Mouse (Mus musculus) gonadal fat pad, adult 2 months (tissue): Measurements from ENCODE around the gene Mrpl17. TPM values are rescaled to one million over a fixed set of nuclear protein-coding genes. Genes with fewer than 3 reads are reported as not detected.

Source experiments
- DNase-seq: peaks from one replicate; pipeline ENCODE4 v3.0.0-alpha.2; 2012; ENCODE audit warnings: low read depth
- polyA plus RNA-seq: library from polyadenylated mRNA; depleted of rRNA; stranded (reverse); fragments of >200 nt; gene quantifications from 2 replicates; pipeline ENCODE4 v1.2.3, GENCODE M21; 2012; rRNA removed

Gene Mrpl17
- polyA plus RNA-seq, 1 experiment: 351 TPM

DNA sequence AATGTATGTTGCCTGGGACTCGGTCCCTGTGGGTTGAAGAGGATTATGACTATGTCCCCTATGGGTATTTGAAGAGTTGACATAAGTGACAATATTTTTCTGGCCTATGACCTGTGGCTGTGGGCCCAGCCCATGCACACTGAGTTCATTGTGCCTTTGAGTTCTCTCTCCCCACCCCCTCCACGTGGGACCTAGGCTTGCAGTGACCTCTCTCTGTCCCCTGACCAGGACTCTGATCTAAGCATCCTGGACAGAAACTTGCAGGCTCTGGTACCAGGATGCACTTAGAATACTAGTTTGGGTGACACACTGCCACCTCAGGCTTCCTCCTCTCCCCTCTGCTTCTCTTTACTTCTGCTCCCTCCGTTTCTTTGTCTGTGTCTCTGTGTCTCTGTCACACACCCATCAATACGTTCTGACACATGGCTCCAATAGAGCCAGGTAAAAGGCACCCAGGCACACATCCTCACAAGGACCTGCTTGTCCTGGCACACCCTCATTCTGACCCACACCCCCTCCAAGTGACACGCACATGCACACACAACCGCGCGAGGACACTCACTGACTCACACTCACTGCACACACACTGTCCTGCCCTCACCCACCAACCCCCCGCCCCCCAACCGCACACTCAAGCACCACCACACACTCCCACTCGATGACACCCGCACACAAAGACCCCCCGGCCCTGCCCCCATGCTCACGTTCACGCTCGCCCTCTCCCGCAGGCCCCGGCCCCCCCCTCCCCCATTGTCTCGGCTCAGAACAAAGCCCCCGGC, 24.2 kb downstream of the Mrpl17 start:
- no peak for DNase-seq

DNA sequence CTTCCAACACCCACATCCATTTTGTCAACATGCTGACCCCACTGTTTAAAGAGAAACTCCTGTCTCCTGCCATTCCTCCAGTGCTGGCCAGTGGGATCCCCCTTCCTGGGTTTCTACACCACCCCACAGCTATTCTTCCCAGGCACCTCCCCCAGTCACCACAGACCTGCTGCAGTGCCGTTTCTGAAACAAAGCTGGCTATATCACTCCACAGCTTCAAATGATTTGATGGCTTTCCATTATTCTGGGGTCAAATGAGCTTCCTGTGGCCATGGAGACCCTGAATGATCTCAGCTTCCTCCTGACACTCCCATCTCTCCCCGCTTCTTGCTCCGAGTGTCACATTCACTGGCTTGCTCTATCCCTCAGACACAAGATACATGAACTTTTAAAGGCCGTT, 26.3 kb downstream of the Mrpl17 start:
- no peak for DNase-seq

DNA sequence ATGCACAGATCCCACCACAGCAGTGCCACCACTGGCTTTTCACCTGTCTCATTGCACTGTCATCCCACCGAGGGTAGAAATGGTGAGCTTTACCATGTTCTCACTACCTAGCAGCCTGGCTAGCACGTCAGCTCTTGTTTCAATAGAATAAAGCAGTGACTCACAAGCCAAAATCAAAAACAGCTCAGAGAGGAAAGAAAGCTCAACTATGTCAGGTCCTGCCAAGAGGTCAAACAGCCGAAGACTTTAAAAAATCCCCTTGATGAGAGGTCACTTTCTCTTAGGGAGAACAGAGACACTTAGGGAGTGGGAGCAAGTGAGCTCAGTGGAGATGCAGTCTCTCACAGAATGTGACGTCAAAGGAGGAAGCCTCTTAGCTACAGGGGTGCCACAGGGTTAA, 27.0 kb downstream of the Mrpl17 start:
- no peak for DNase-seq

DNA sequence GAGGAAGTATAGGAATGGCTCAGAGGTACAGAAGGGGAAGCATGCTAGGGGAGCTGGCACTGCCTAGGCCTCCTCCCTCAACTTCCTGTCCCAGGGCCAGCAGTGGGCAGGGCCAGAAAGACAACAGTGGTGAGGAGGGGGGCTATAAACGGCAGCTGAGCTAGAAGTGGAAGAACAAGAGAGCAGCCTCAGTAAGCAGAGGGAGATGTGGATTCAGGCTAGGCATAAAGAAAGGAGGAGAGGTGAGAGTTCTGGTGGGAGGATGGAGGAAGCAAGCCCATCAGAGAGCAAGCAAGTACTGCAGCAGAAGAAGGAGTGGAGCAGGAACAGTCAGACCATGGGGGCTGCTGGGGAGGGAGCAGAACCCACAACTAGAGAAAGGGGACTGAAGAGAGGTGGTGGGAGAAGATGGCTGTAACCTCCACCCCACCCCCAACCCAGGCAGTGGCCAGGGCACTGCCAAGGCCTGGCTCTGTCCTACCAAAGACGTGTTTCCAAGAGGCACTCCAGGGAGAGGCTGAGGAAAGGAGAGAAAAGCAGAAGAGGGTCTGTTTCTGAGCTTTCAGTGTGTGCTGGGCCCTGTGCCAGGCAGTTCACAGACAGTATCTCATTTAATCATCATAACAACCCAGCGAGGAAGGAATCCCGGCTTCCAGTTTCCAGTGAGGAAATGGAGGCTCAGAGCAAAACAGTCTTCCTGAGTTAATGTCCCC, 32.2 kb downstream of the Mrpl17 start:
- no peak for DNase-seq

DNA sequence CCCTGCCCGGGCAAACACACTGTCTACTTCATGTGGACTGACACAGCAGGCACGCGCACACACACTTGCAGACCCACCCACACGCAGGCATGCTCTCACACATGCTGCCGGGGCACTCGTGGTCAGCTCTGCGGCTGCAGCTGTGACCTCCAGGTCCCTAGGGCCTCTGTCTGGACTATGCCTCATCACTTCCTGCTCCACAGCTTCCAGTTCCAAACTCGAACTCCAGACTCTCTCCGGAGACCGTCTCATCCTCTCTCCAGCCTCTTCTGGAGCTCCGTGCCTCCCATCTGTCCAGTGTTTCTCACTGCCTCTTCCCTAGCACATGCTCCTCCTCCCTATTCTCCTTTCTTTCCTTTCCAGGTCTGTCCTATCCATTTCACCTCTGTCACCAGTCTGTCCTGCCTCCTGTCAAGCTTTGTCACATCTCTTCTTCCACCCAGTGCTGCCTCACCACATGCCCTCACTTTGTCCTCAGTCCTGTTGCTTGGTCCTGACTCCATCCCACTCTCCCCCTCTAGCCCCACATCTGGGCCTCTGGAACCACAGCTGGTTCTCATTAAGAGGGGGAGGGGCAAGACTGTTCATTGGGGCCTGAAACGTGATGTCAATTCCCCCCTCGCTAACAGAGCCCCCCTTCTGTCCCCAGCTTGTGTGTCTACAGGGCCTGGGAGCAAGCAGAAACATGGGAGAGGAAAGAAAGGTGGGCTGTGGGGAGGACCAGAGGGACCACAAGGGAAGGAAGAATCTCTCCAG, 32.9 kb downstream of the Mrpl17 start:
- no peak for DNase-seq

DNA sequence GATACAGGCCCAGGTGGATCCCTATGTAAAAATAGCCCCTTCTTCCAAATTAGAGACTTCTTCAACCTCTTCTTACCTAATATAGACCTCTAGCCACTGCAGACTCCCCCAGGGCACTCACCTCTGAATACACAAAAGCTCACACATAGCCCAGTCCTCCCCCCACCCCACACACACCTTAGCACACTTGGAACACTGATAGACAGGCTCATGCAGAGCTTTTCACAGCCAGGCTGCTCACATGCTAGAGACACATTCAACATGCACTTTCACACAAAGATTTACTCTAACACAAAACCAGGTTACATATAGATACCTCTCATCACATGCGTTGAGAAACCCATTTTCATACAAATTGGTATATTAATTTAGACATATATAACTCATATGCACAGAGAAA, 33.6 kb downstream of the Mrpl17 start:
- DNase-seq: no peak

DNA sequence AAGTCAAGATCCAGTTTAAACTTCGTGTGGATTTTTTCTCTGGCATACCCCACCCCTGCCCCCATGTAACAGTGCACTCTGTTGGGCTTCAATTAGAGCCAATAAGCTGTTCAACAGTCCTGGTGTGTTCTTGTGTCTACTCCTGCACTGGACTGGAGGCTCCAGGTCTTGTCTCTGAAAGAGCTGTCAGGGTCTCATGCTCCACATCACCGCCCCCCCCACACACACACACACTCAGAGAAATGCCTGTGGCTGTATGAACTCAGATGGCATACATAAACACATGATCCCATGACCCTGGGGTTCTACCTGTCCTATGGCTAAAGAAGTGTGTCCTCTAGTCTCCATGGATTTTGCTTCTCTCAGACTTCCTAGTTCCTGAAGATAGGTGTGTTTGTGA, 34.9 kb downstream of the Mrpl17 start:
- DNase-seq: no peak

DNA sequence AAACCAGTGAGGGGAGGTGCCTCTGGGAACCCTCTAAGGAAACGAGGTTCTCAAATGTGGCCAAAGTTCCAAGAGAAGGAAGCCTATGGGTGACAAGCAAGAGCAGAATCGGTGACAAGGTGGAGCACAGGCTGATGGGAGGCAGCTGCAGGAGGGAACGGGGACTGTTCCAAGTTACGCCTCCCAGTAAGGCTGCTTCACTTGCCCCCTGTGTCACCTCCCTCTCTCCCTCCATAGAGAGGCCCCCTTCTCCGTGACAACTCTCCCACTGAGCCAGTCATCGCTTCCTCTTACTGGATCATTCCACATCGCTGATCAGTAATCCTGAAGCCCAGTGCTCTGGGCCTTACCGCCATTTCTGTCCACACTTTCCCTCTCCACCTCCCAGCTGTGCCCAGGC, 36.2 kb downstream of the Mrpl17 start:
- no peak for DNase-seq

DNA sequence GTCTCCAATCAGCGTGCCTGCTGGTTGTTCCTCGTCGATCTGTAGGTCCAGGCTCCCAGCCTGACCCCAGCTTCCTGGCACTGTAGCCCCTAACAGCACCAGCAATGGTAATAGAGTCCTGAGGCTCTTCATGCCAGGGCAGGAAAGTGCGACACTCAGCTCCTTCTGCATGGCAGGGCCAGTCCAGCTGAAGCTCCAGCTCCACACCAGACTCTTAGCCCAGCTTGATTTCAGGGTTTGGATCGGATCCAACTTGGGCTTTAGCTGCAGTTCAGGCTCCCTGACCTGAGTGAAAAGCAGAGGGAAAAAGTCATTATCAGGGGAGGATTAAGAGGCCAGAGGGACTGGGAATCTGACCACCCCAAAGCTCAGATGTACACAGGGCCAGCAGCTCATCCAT, 37.9 kb downstream of the Mrpl17 start:
- no peak for DNase-seq

DNA sequence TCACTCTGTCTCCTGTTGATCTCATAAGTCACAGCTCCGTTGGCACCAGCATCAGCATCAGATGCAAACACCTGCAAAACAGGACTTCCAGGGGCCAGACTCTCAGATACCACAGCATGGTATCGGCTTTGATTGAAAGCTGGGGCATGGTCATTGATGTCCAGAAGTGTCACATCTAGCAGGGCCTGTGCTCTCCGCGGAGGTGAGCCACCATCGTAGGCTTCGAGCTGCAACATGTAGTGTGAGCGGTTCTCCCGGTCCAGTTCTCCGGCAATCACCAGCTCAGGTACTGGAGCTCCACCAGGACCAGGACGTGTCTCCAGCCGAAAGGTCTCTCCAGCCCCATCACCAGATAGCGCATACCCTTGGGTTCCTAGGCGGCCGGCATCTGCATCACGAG, 38.6 kb downstream of the Mrpl17 start:
- DNase-seq: no peak

DNA sequence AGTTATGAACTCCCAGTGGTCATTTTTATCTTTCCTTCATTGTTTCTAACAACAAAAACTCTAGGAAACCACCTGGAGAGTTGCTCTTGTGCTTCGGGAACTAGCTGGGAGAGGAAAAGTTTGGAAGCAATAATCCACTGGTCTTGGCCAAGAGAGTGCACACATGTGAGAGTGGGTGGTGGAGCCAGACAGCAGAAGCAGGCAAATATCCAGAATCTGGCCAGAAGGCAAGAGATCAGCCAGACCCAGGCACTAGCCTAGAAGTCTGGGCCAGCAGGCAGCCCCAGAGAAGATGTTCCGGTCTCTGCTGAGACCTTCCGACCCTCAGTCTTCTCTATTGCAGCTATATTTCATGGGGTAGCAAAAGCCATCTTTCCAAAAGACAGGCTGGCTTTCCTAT, 40.9 kb downstream of the Mrpl17 start:
- DNase-seq: no peak

DNA sequence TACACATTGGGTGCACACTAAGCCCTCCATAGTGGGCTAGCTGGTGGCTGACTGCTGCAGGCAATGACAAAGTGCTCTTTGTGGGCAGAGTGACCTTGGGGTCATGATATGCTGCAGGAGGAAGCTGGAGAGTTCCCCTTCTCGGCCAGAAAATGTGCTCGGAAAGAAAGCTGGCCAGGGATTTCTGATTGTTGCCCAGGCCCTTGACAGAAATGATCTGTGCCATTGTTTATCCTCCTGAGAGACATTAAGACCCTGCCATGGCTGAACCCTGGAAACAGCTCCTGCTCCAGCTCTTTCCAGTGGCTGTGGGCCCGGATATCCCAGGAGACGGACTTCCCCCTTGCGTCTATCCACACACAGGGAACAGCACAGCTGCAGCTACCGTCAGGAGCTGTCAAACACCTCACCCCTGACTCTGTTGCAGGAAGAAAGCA, 43.2 kb downstream of the Mrpl17 start:
- no peak for DNase-seq

DNA sequence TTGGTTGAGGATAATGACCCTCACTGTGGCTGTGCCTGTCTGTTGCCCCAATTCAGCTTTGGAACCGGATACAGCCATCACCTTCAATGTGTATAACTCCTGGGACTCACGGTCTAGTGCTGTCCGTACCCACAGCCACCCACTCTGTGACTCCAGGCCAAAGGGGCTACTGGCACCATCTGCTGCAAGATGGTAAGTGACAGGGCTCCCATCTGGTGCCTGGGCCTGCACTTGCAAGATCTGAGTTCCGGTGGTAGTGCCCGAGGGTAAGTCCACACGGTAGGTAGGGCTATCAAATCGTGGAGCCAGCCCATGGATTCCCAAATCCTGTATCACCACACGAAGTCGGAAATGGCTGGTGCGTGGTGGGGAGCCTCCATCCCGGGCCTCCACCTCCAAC, 46.6 kb downstream of the Mrpl17 start:
- DNase-seq: no peak

DNA sequence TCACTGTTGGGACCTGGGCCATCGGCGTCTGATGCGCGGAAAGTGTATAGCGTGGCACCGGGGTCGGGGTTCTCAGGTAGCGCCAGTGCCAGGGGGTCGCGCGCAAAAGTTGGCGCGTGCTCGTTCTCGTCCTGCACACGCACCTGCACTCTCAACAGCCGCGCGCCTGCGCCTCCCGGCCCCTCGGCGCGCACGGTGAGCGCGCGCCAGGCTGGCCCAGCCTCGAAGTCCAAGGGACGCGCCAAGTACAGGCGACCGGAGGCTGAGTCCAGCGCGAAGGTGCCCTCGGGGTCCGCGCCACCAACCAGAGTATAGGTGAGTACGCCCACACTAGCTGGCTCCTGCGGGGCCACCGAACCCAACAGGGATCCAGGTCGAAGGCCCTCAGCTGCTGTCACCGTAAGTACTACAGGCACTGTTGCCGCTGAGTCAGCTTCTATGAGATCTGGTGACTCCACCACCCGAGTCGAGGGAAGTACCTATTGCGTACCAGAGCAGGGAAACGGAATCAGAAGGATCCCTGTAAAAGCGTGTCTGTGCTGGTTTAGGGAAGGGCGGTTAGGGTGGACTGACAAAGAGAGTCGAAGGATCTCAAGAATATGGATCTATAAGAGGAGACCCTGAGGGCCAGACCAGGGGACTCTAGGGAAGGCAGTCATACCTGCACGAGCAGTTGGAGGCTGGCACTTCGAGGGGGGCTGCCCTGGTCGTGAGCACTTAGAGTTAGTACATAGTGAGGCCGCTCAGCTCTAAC, 48.2 kb downstream of the Mrpl17 start:
- DNase-seq: no peak

DNA sequence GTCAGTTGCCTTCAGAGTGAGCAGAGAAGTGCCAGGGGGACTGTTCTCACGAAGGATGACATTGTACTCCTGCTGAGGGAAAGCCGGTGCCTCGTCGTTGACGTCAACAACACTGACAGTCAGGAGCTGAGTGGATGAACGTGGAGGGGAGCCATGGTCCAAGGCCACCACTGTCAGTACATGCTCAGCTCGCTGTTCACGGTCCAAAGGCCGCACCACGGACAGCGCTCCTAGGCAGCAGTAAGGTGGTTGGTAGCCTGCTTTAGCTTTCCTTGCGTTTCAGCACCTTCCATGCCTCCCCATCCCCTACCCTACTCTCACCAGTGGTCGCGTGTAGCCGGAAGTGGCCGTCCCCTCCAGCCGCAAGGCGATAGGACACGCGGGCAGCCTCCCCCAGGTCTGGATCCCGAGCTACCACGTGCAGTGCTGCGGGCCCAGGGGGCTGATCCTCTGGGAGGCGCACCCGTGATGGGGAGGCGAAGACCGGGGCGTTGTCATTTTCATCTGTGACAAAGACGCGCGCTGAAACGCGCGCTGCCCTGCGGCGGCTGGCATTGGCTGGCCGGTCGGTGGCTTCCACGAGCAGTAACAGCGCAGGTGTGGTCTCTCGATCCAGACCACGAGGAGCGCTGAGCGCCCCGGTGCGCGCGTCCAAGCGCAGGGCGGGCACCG, 49.0 kb downstream of the Mrpl17 start:
- no peak for DNase-seq

DNA sequence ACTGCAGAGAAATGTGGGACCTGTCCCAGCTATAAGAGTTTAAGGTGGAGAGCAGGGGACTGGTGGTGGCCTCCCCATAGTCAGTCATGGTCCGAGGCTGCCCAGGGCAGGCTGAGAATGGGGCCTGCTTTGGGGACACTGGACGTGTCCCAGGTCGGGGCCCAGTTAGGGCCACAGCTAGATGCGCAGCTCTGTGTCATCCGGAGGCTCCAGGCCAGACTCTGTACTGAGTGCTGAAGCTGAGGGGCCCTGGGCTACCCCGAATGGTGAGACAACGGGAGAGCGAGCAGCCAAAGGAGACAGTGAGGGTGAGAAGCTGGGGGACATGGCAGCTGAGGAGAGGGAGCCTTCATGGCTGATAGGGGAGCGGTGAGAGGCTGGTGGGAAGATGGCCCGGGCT, 57.6 kb downstream of the Mrpl17 start:
- DNase-seq: no peak

Other genes with a start within 250 kb of the Mrpl17 start
- 22.7 and 22.8 TPM in 2 replicates for gene Apbb1, start 229.4 kb downstream of the Mrpl17 start, polyA plus RNA-seq
- 1.7 and 5.6 TPM in 2 replicates for gene Hpx, start 211.0 kb downstream of the Mrpl17 start, polyA plus RNA-seq
- 52.2 and 52.6 TPM in 2 replicates for gene Trim3, start 177.5 kb downstream of the Mrpl17 start, polyA plus RNA-seq
- gene Timm10b, start 171.0 kb downstream of the Mrpl17 start, polyA plus RNA-seq: 131 and 158 TPM in 2 replicates
- 76.7 and 83.7 TPM in 2 replicates for gene Arfip2, start 170.7 kb downstream of the Mrpl17 start, polyA plus RNA-seq
- gene Gm45799, start 170.5 kb downstream of the Mrpl17 start, polyA plus RNA-seq: 118 and 194 TPM in 2 replicates
- gene Dnhd1, start 160.3 kb downstream of the Mrpl17 start, polyA plus RNA-seq: 2.8 and 3.3 TPM in 2 replicates
- gene Ilk, start 74.5 kb downstream of the Mrpl17 start, polyA plus RNA-seq: 233 and 256 TPM in 2 replicates
- gene Rrp8, start 73.7 kb downstream of the Mrpl17 start, polyA plus RNA-seq: 13.1 and 14.3 TPM in 2 replicates
- gene Taf10, start 66.7 kb downstream of the Mrpl17 start, polyA plus RNA-seq: 426 and 440 TPM in 2 replicates
- 122 and 170 TPM in 2 replicates for gene Tpp1, start 58.9 kb downstream of the Mrpl17 start, polyA plus RNA-seq
- gene Dchs1, start 23.4 kb downstream of the Mrpl17 start, polyA plus RNA-seq: 5.8 and 7.3 TPM in 2 replicates
- gene Gm4070, start 142.9 kb upstream of the Mrpl17 start, polyA plus RNA-seq: 5.2 and 5.4 TPM in 2 replicates